Mouse (Mus musculus) forebrain, embryonic 12.5 days (tissue): Measurements from ENCODE around the gene Ndufs7. TPM values are rescaled to one million over a fixed set of nuclear protein-coding genes. Genes with fewer than 3 reads are reported as not detected.

Experiments used
- ATAC-seq: fragments of 200-750 bp; cut with Nextera tagmentation; 2 replicates; pipeline ENCODE4 v1.8.0; 2017; ENCODE audit warnings: moderate TSS enrichment; ENCODE audit not compliant: low FRiP score
- H3K27ac ChIP-seq: fragments of 300-500 bp; sonication (generic); 2 replicates; pipeline ENCODE4 v1.5.1; 2016; ENCODE audit warnings: mild to moderate bottlenecking
- H3K27me3 ChIP-seq: fragments of 300-500 bp; sonication (generic); 2 replicates; pipeline ENCODE4 v1.6.1; 2016; ENCODE audit warnings: mild to moderate bottlenecking
- H3K36me3 ChIP-seq: fragments of 300-500 bp; sonication (generic); replicated peaks from 2 replicates; pipeline ENCODE4 v1.6.1; 2016; ENCODE audit warnings: mild to moderate bottlenecking
- H3K4me1 ChIP-seq: fragments of 300-500 bp; sonication (generic); 2 replicates; pipeline ENCODE4 v1.6.1; 2016
- H3K4me2 ChIP-seq: fragments of 300-500 bp; sonication (generic); 2 replicates; pipeline ENCODE4 v1.6.1; 2016; ENCODE audit warnings: mild to moderate bottlenecking, moderate library complexity
- H3K4me3 ChIP-seq: fragments of 300-500 bp; sonication (generic); replicated peaks from 2 replicates; pipeline ENCODE4 v1.5.1; 2016; ENCODE audit warnings: mild to moderate bottlenecking
- H3K9ac ChIP-seq: fragments of 300-500 bp; sonication (generic); 2 replicates; pipeline ENCODE4 v1.6.1; 2016; ENCODE audit warnings: mild to moderate bottlenecking
- H3K9me3 ChIP-seq: fragments of 300-500 bp; sonication (generic); 2 replicates; pipeline ENCODE4 v1.6.1; 2016
- WGBS: fragments of 180-500 bp; shearing (Covaris S2); methylation state at CpG from one replicate; pipeline ENCODE4 v1.1.7; 2016; 5-methylcytosine and 5-hydroxymethylcytosine counted together
- polyA plus RNA-seq: library from polyadenylated mRNA; unstranded; fragments of >200 nt; fragmentation: Nextera tagmentation; extraction: Ambion mirVana; gene quantifications from 2 replicates; pipeline ENCODE4 v1.2.1, GENCODE M21; 2016

Ndufs7 gene
- polyA plus RNA-seq, 1 experiment from 2014 or later, result 216 TPM

- Histone ChIP-seq H3K4me2 (no peak overlapping the region), H3K9ac (no peak overlapping the region), H3K27ac (no peak overlapping the region), H3K9me3 (no peaks in the 10 kb centered on the region), H3K27me3 (no peaks in the 10 kb centered on the region), H3K36me3 (peaks cover 61% of the 10 kb centered on the region), H3K4me1 (peaks cover 14% of the 10 kb centered on the region), H3K4me3 (no peak overlapping the region)
- no peak for ATAC-seq
- 68% methylated on average over 8 of the region's 8 CpGs for WGBS
Measured at GRCm38 (mm10) chr10:80288657-80289056, 39.7 kb downstream of the Ndufs7 start.

- H3K4me1 ChIP-seq, result peaks cover 48% of the 10 kb centered on the region
- peak within 1 kb of the TSS; percentile 95 for H3K27ac ChIP-seq
- H3K36me3 ChIP-seq, result peaks cover 37% of the 10 kb centered on the region
- H3K4me2 ChIP-seq, result peak within 1 kb of the TSS; percentile 96
- H3K9ac ChIP-seq, result peak within 1 kb of the TSS; percentile 99
- H3K27me3 ChIP-seq, result no peaks in the 10 kb centered on the region
- H3K9me3 ChIP-seq, result no peaks in the 10 kb centered on the region
- WGBS, result under 1% methylated on average over 72 of the region's 72 CpGs
- H3K4me3 ChIP-seq, result peak within 1 kb of the TSS; percentile 69
- peak; percentile 83 for ATAC-seq
Measured at GRCm38 (mm10) chr10:80292251-80293146, 43.6 kb downstream of the Ndufs7 start, which contains the start of gene Rps15. TSS of gene Rps15 (plus strand) at chr10:80292453.

- WGBS, result 26% methylated on average over 14 of the region's 14 CpGs
- no peak for ATAC-seq
- H3K4me3 ChIP-seq, result peak overlapping the region; percentile 69
- peaks cover 56% of the 10 kb centered on the region for H3K4me1 ChIP-seq
- peak overlapping the region; percentile 99 for H3K9ac ChIP-seq
- H3K27ac ChIP-seq, result peak overlapping the region; percentile 95
- H3K27me3 ChIP-seq, result no peaks in the 10 kb centered on the region
- H3K9me3 ChIP-seq, result no peaks in the 10 kb centered on the region
- peaks cover 30% of the 10 kb centered on the region for H3K36me3 ChIP-seq
- peak overlapping the region; percentile 96 for H3K4me2 ChIP-seq
Measured at GRCm38 (mm10) chr10:80293325-80293724, 44.4 kb downstream of the Ndufs7 start.

- peaks cover 21% of the 10 kb centered on the region for H3K36me3 ChIP-seq
- peak overlapping the region; percentile 95; the same call in 1 of the 2 replicates for H3K27ac ChIP-seq
- H3K4me1 ChIP-seq, result peaks cover 62% of the 10 kb centered on the region
- no peaks in the 10 kb centered on the region for H3K9me3 ChIP-seq
- H3K4me2 ChIP-seq, result peak overlapping the region; percentile 96
- H3K4me3 ChIP-seq, result peak overlapping the region; percentile 69; the same call in 1 of the 2 replicates
- 69% methylated on average over 4 of the region's 4 CpGs for WGBS
- no peaks in the 10 kb centered on the region for H3K27me3 ChIP-seq
- no peak for ATAC-seq
- H3K9ac ChIP-seq, result peak overlapping the region; percentile 29; the same call in 1 of the 2 replicates
Measured at GRCm38 (mm10) chr10:80294311-80294710, 45.4 kb downstream of the Ndufs7 start.

- peaks cover 67% of the 10 kb centered on the region for H3K4me1 ChIP-seq
- H3K36me3 ChIP-seq, result peaks cover 18% of the 10 kb centered on the region
- ATAC-seq, result no peak
- WGBS, result 52% methylated on average over 7 of the region's 7 CpGs
- H3K27ac ChIP-seq, result peak overlapping the region; percentile 95
- peak overlapping the region; percentile 62; the same call in 1 of the 2 replicates for H3K4me2 ChIP-seq
- no peaks in the 10 kb centered on the region for H3K27me3 ChIP-seq
- no peaks in the 10 kb centered on the region for H3K9me3 ChIP-seq
- peak overlapping the region; percentile 13; the same call in 1 of the 2 replicates for H3K9ac ChIP-seq
- H3K4me3 ChIP-seq, result no peak overlapping the region; the same call in 1 of the 2 replicates
Measured at GRCm38 (mm10) chr10:80294788-80295303, 45.9 kb downstream of the Ndufs7 start.

- Histone ChIP-seq H3K27me3 (0 out of 2 replicates have a peak, but pooled peaks cover 4% of the 10 kb centered on the region), H3K36me3 (peaks cover 18% of the 10 kb centered on the region), H3K9ac (peak within 1 kb of the TSS; percentile 69), H3K9me3 (no peaks in the 10 kb centered on the region), H3K4me2 (peak within 1 kb of the TSS; percentile 62), H3K4me3 (peak within 1 kb of the TSS; percentile 46), H3K4me1 (peaks cover 77% of the 10 kb centered on the region), H3K27ac (peak within 1 kb of the TSS; percentile 95)
- peak; percentile 54 for ATAC-seq
- WGBS, result under 1% methylated on average over 26 of the region's 26 CpGs
Measured at GRCm38 (mm10) chr10:80295618-80296425, 46.9 kb downstream of the Ndufs7 start, which contains the start of gene Apc2. TSS of gene Apc2 (plus strand) at chr10:80295977.

GRCm38 (mm10) chr10:80296824-80297223 is 47.9 kb downstream of the Ndufs7 start:
- Histone ChIP-seq H3K9me3 (no peaks in the 10 kb centered on the region), H3K4me2 (peak overlapping the region; percentile 62), H3K27ac (peak overlapping the region; percentile 95), H3K27me3 (0 out of 2 replicates have a peak, but pooled peaks cover 9% of the 10 kb centered on the region), H3K36me3 (peaks cover 20% of the 10 kb centered on the region), H3K4me1 (peaks cover 84% of the 10 kb centered on the region), H3K9ac (peak overlapping the region; percentile 69), H3K4me3 (peak overlapping the region; percentile 46)
- 80% methylated on average over 5 of the region's 5 CpGs for whole genome bisulfite sequencing
- no peak for ATAC-seq

GRCm38 (mm10) chr10:80297526-80298133 is 48.7 kb downstream of the Ndufs7 start:
- Histone ChIP-seq H3K27me3 (peaks cover 14% of the 10 kb centered on the region; the same call in 1 of the 2 replicates), H3K9ac (peak overlapping the region; percentile 12; the same call in 1 of the 2 replicates), H3K27ac (peak overlapping the region; percentile 95; the same call in 1 of the 2 replicates), H3K9me3 (no peaks in the 10 kb centered on the region), H3K4me2 (peak overlapping the region; percentile 82), H3K4me1 (peaks cover 88% of the 10 kb centered on the region), H3K4me3 (0 out of 2 replicates have a peak overlapping the region, but pooled peaks have one; percentile 60), H3K36me3 (peaks cover 28% of the 10 kb centered on the region)
- no peak for ATAC-seq
- 77% methylated on average over 8 of the region's 8 CpGs for WGBS

- H3K36me3 ChIP-seq, result peaks cover 33% of the 10 kb centered on the region
- H3K4me3 ChIP-seq, result peak overlapping the region; percentile 60
- 3% methylated on average over 26 of the region's 26 CpGs for WGBS
- peak overlapping the region; percentile 94 for H3K9ac ChIP-seq
- peak overlapping the region; percentile 82 for H3K4me2 ChIP-seq
- H3K4me1 ChIP-seq, result peaks cover 90% of the 10 kb centered on the region
- peak overlapping the region; percentile 95 for H3K27ac ChIP-seq
- peak; percentile 84 for ATAC-seq
- H3K27me3 ChIP-seq, result peaks cover 14% of the 10 kb centered on the region; the same call in 1 of the 2 replicates
- no peaks in the 10 kb centered on the region for H3K9me3 ChIP-seq
Measured at GRCm38 (mm10) chr10:80298571-80299281, 49.8 kb downstream of the Ndufs7 start.

GRCm38 (mm10) chr10:80299301-80299700 is 50.4 kb downstream of the Ndufs7 start:
- H3K4me2 ChIP-seq, result peak overlapping the region; percentile 82
- ATAC-seq, result no peak
- H3K27ac ChIP-seq, result peak overlapping the region; percentile 95
- H3K9me3 ChIP-seq, result no peaks in the 10 kb centered on the region
- H3K4me3 ChIP-seq, result peak overlapping the region; percentile 60
- H3K9ac ChIP-seq, result peak overlapping the region; percentile 94
- peaks cover 85% of the 10 kb centered on the region for H3K4me1 ChIP-seq
- H3K27me3 ChIP-seq, result peaks cover 14% of the 10 kb centered on the region; the same call in 1 of the 2 replicates
- peaks cover 28% of the 10 kb centered on the region for H3K36me3 ChIP-seq
- 3% methylated on average over 15 of the region's 15 CpGs for WGBS

- no peak for ATAC-seq
- Histone ChIP-seq H3K36me3 (peaks cover 28% of the 10 kb centered on the region), H3K9me3 (no peaks in the 10 kb centered on the region), H3K4me3 (peak overlapping the region; percentile 60), H3K27me3 (peaks cover 15% of the 10 kb centered on the region; the same call in 1 of the 2 replicates), H3K4me2 (peak overlapping the region; percentile 82), H3K4me1 (peaks cover 89% of the 10 kb centered on the region), H3K27ac (peak overlapping the region; percentile 95), H3K9ac (peak overlapping the region; percentile 94)
- WGBS, result 45% methylated on average over 10 of the region's 10 CpGs
Measured at GRCm38 (mm10) chr10:80299824-80300223, 50.9 kb downstream of the Ndufs7 start.
